Mouse (Mus musculus) neural tube, embryonic 11.5 days (tissue): ENCODE measurements around the gene Gm11733. TPM values are rescaled to one million over a fixed set of nuclear protein-coding genes. Genes with fewer than 3 reads are reported as not detected.

Source experiments
- ATAC-seq: fragments of 200-750 bp; cut with Nextera tagmentation; 2 replicates; pipeline ENCODE4 v1.8.0; 2017; ENCODE audit warnings: moderate number of reproducible peaks, mild to moderate bottlenecking, moderate TSS enrichment, moderate library complexity; ENCODE audit not compliant: insufficient read depth, low FRiP score, low TSS enrichment
- DNase-seq: peaks from one replicate; pipeline ENCODE4 v3.0.0-alpha.2; 2015; ENCODE audit warnings: low spot score
- H3K27ac ChIP-seq: fragments of 300-500 bp; sonication (generic); 2 replicates; pipeline ENCODE4 v1.5.1; 2014; ENCODE audit warnings: low read depth, mild to moderate bottlenecking, low read length
- H3K27me3 ChIP-seq: fragments of 300-500 bp; sonication (generic); 2 replicates; pipeline ENCODE4 v1.6.1; 2014; ENCODE audit warnings: mild to moderate bottlenecking, low read length, mixed read lengths; ENCODE audit not compliant: control insufficient read depth, insufficient read depth
- H3K36me3 ChIP-seq: fragments of 300-500 bp; sonication (generic); 2 replicates; pipeline ENCODE4 v1.6.1; 2014; ENCODE audit warnings: mild to moderate bottlenecking, low read length, moderate library complexity, mixed read lengths; ENCODE audit not compliant: control insufficient read depth, insufficient read depth
- H3K4me1 ChIP-seq: fragments of 300-500 bp; sonication (generic); 2 replicates; pipeline ENCODE4 v1.6.1; 2014; ENCODE audit warnings: low read length, mixed read lengths; ENCODE audit not compliant: control insufficient read depth, insufficient read depth
- H3K4me2 ChIP-seq: fragments of 300-500 bp; sonication (generic); 2 replicates; pipeline ENCODE4 v1.6.1; 2014; ENCODE audit warnings: low read depth, mild to moderate bottlenecking, moderate library complexity
- H3K4me3 ChIP-seq: fragments of 300-500 bp; sonication (generic); 2 replicates; pipeline ENCODE4 v1.5.1; 2014; ENCODE audit warnings: low read depth, low read length
- H3K9ac ChIP-seq: fragments of 300-500 bp; sonication (generic); 2 replicates; pipeline ENCODE4 v1.6.1; 2014; ENCODE audit warnings: mild to moderate bottlenecking, low read length
- H3K9me3 ChIP-seq: fragments of 300-500 bp; sonication (generic); 2 replicates; pipeline ENCODE4 v1.6.1; 2016; ENCODE audit warnings: low read length; ENCODE audit not compliant: control insufficient read depth
- WGBS: fragments of 180-500 bp; shearing (Covaris S2); extraction: QIAGEN DNeasy Blood & Tissue Kit; methylation state at CpG from one replicate; pipeline ENCODE4 v1.1.7; 2014; 5-methylcytosine and 5-hydroxymethylcytosine counted together
- polyA plus RNA-seq: library from polyadenylated mRNA; unstranded; fragments of >200 nt; fragmentation: Nextera tagmentation; extraction: Ambion mirVana; gene quantifications from 2 replicates; pipeline ENCODE4 v1.2.1, GENCODE M21; 2014

The Gm11733 gene
- polyA plus RNA-seq, 1 experiment from 2014 or later = not detected

- ATAC-seq = no peak
- no peaks in the 10 kb centered on the region for H3K36me3 ChIP-seq
- H3K4me2 ChIP-seq = no peak overlapping the region
- H3K9me3 ChIP-seq = no peaks in the 10 kb centered on the region
- no peaks in the 10 kb centered on the region for H3K4me1 ChIP-seq
- H3K27me3 ChIP-seq = no peaks in the 10 kb centered on the region
- WGBS = 87% methylated on average over 10 of the region's 10 CpGs
- no peak overlapping the region for H3K9ac ChIP-seq
- DNase-seq = no peak
- no peak overlapping the region for H3K4me3 ChIP-seq
- no peak overlapping the region for H3K27ac ChIP-seq
Measured at GRCm38 (mm10) chr11:117515718-117516421, 31.7 kb downstream of the Gm11733 start.

- H3K4me2 ChIP-seq = no peak overlapping the region
- H3K9ac ChIP-seq = no peak overlapping the region
- ATAC-seq = no peak
- no peak for DNase-seq
- no peak overlapping the region for H3K4me3 ChIP-seq
- H3K9me3 ChIP-seq = no peaks in the 10 kb centered on the region
- H3K27me3 ChIP-seq = no peaks in the 10 kb centered on the region
- no peaks in the 10 kb centered on the region for H3K36me3 ChIP-seq
- H3K27ac ChIP-seq = no peak overlapping the region
- H3K4me1 ChIP-seq = no peaks in the 10 kb centered on the region
- WGBS = 92% methylated on average over 3 of the region's 3 CpGs
Measured at GRCm38 (mm10) chr11:117516422-117516796, 32.2 kb downstream of the Gm11733 start.

GRCm38 (mm10) chr11:117521906-117522780, 38.0 kb downstream of the Gm11733 start:
- DNase-seq (no peak), ATAC-seq (no peak)
- Histone ChIP-seq H3K9me3 (no peaks in the 10 kb centered on the region), H3K4me1 (peaks cover 11% of the 10 kb centered on the region; the same call in 1 of the 2 replicates), H3K27ac (no peak overlapping the region), H3K27me3 (no peaks in the 10 kb centered on the region), H3K9ac (no peak overlapping the region), H3K4me3 (no peak overlapping the region), H3K4me2 (no peak overlapping the region), H3K36me3 (no peaks in the 10 kb centered on the region)
- WGBS = 69% methylated on average over 13 of the region's 13 CpGs

GRCm38 (mm10) chr11:117522879-117523519, 38.8 kb downstream of the Gm11733 start:
- Histone ChIP-seq H3K4me2 (no peak overlapping the region), H3K4me1 (peaks cover 11% of the 10 kb centered on the region; the same call in 1 of the 2 replicates), H3K36me3 (no peaks in the 10 kb centered on the region), H3K4me3 (no peak overlapping the region), H3K9me3 (no peaks in the 10 kb centered on the region), H3K27me3 (no peaks in the 10 kb centered on the region), H3K9ac (no peak overlapping the region), H3K27ac (no peak overlapping the region)
- WGBS = 68% methylated on average over 15 of the region's 16 CpGs
- DNase-seq (no peak), ATAC-seq (no peak)

GRCm38 (mm10) chr11:117525606-117526349, 41.6 kb downstream of the Gm11733 start:
- Histone ChIP-seq H3K9ac (no peak overlapping the region), H3K4me3 (no peak overlapping the region), H3K9me3 (no peaks in the 10 kb centered on the region), H3K36me3 (no peaks in the 10 kb centered on the region), H3K4me1 (peaks cover 11% of the 10 kb centered on the region; the same call in 1 of the 2 replicates), H3K4me2 (no peak overlapping the region), H3K27me3 (no peaks in the 10 kb centered on the region), H3K27ac (0 out of 2 replicates have a peak overlapping the region, but pooled peaks have one; percentile 14)
- DNase-seq (no peak), ATAC-seq (no peak)
- WGBS = 19% methylated on average over 18 of the region's 18 CpGs

GRCm38 (mm10) chr11:117532374-117532773, 48.2 kb downstream of the Gm11733 start:
- 35% methylated on average over 10 of the region's 10 CpGs for WGBS
- Histone ChIP-seq H3K4me2 (no peak overlapping the region), H3K27me3 (no peaks in the 10 kb centered on the region), H3K27ac (no peak overlapping the region), H3K9ac (no peak overlapping the region), H3K9me3 (no peaks in the 10 kb centered on the region), H3K36me3 (0 out of 2 replicates have a peak, but pooled peaks cover 2% of the 10 kb centered on the region), H3K4me1 (peaks cover 4% of the 10 kb centered on the region; the same call in 1 of the 2 replicates), H3K4me3 (no peak overlapping the region)
- ATAC-seq (no peak), DNase-seq (no peak)

- no peak overlapping the region for H3K9ac ChIP-seq
- no peak for ATAC-seq
Measured at GRCm38 (mm10) chr11:117534912-117535311, 50.7 kb downstream of the Gm11733 start.

More at GRCm38 (mm10) chr11:117534912-117535311, 50.7 kb downstream of the Gm11733 start:
- Histone ChIP-seq H3K36me3 (0 out of 2 replicates have a peak, but pooled peaks cover 2% of the 10 kb centered on the region), H3K27ac (no peak overlapping the region), H3K4me3 (no peak overlapping the region), H3K9me3 (no peaks in the 10 kb centered on the region), H3K27me3 (no peaks in the 10 kb centered on the region), H3K4me1 (peaks cover 4% of the 10 kb centered on the region; the same call in 1 of the 2 replicates), H3K4me2 (no peak overlapping the region)
- no peak for DNase-seq
- 83% methylated on average over 10 of the region's 10 CpGs for WGBS
